ENCODE assay signal across 8 mouse cellular contexts in genomic region chr2:129800271-129800903, GRCm38 (mm10). TPM values are rescaled to one million over a fixed set of nuclear protein-coding genes. Genes with fewer than 3 reads are reported as not detected.
DNase-seq lines count a peak whose midpoint lies in the region; ATAC-seq and TF ChIP-seq lines count a peak whose summit lies in the region.

Stk35 (plus strand) TSS chr2:129800517.

- DNase-seq in G1E (ENCODE audit: low spot score): peak; percentile 83
- DNase-seq in cerebellum, adult 18-20 months: peak; percentile 92
- DNase-seq in forelimb bud, embryonic 11.5 days (ENCODE audit: low read depth, low spot score): peak; percentile 90
- DNase-seq in layer of hippocampus, adult 9-10 months (ENCODE audit: low spot score): peak; percentile 57
- DNase-seq in ovary, postnatal 10 days (ENCODE audit: low spot score): peak; percentile 64
- DNase-seq in thymus, postnatal 10 days (ENCODE audit: low spot score in 2 of 2): peak; percentile 63

- ATAC-seq in G1E (ENCODE audit: extremely low read depth, insufficient number of reproducible peaks, low FRiP score, poor library complexity, severe bottlenecking): peak; percentile 46
- peak; percentile 77 to 79 for ATAC-seq in hematopoietic stem cell, adult 5-6 weeks (replicated peaks in 1 of 2; ENCODE audit: insufficient read depth in 1 of 2, low FRiP score in 2 of 2, low TSS enrichment in 1 of 2, low read depth in 1 of 2, poor library complexity in 2 of 2, severe bottlenecking in 2 of 2)
- ATAC-seq in lung, embryonic 16.5 days (ENCODE audit: low read depth): peak; percentile 93

- H3K9me3 ChIP-seq in G1E (replicated peaks): no peaks in the 10 kb centered on the region
- H3K9me3 ChIP-seq in lung, embryonic 16.5 days (ENCODE audit: control insufficient read depth, low read length): no peaks in the 10 kb centered on the region

- peak within 1 kb of the TSS; percentile 77 for H3K9ac ChIP-seq in lung, embryonic 16.5 days (ENCODE audit: low read length)

- H3K27ac ChIP-seq in lung, embryonic 16.5 days (ENCODE audit: low read length): peak within 1 kb of the TSS; percentile 99

- peaks cover 36% of the 10 kb centered on the region for H3K36me3 ChIP-seq in G1E (replicated peaks)
- H3K36me3 ChIP-seq in lung, embryonic 16.5 days (ENCODE audit: control insufficient read depth, insufficient read depth, low read length): peaks cover 8% of the 10 kb centered on the region

- H3K4me2 ChIP-seq in lung, embryonic 16.5 days (ENCODE audit: low read depth, low read length): peak within 1 kb of the TSS; percentile 89

- under 1% methylated on average over 60 of the region's 63 CpGs for WGBS in lung, embryonic 16.5 days

- peaks cover 35% of the 10 kb centered on the region for H3K4me1 ChIP-seq in G1E (ENCODE audit: insufficient read depth, low read depth, low read length)
- H3K4me1 ChIP-seq in lung, embryonic 16.5 days (replicated peaks; ENCODE audit: control insufficient read depth, insufficient read depth, low read length): peaks cover 24% of the 10 kb centered on the region

- no peaks in the 10 kb centered on the region for H3K27me3 ChIP-seq in G1E (ENCODE audit: insufficient read depth, low read length)
- no peaks in the 10 kb centered on the region for H3K27me3 ChIP-seq in lung, embryonic 16.5 days (ENCODE audit: control insufficient read depth, insufficient read depth, low read depth, low read length)

- TF ChIP-seq CTCF in G1E (IDR thresholded peaks at IDR 0.05; ENCODE audit: low read depth, low read length): no peak

- peak within 1 kb of the TSS; percentile 88 for H3K4me3 ChIP-seq in G1E (ENCODE audit: low read depth, low read length)
- peak within 1 kb of the TSS; percentile 61 for H3K4me3 ChIP-seq in lung, embryonic 16.5 days (ENCODE audit: low read length)

RNA-seq across cellular contexts. Expression of gene Stk35, which starts in this region (rescaled TPM):
- total RNA-seq in G1E (2014; fragmentation: Nextera tagmentation) (22.9 and 28.5 TPM in 2 replicates), G1E (2017) (8.8 and 10.9 TPM in 2 replicates)
- 7.8 and 10.4 TPM in 2 replicates for polyA plus RNA-seq in G1E (2012)
- total RNA-seq in hematopoietic stem cell, adult 5-6 weeks (2017): 11.8 and 12.9 TPM in 2 replicates
- 6.9 and 8.0 TPM in 2 replicates for polyA plus RNA-seq in lung, embryonic 16.5 days (2015; fragmentation: Nextera tagmentation; extraction: Ambion mirVana)

Comparison
In these comparisons a context has a peak if more than half of its experiments do, and no peak if none do; other contexts are left out.
1. Peak in every context shown above with its lines: DNase-seq, ATAC-seq, H3K4me3 ChIP-seq and H3K27ac ChIP-seq.